Mouse (Mus musculus): Measurements from ENCODE around the gene Slc44a5. TPM values are rescaled to one million over a fixed set of nuclear protein-coding genes. Genes with fewer than 3 reads are reported as not detected.

Gene Slc44a5
- polyA plus RNA-seq, 1 experiment, result 0.03 TPM

- TF ChIP-seq CTCF (IDR thresholded peaks at IDR 0.05; ENCODE audit: extremely low read depth, insufficient read length, insufficient replicate concordance, low read depth, low read length) (no peak), POLR2A (IDR thresholded peaks at IDR 0.05; ENCODE audit: low read depth, low read length) (no peak)
These were observed 3.8 kb upstream of the Slc44a5 start for GRCm38 (mm10) chr3:153969451-153969850.

GRCm38 (mm10) chr3:153973949-153974760 lies 919 bp downstream of the Slc44a5 start:
- no peak overlapping the region for H3K27ac ChIP-seq (ENCODE audit: insufficient read depth, low read depth, low read length)
- TF ChIP-seq POLR2A (IDR thresholded peaks at IDR 0.05; ENCODE audit: low read depth, low read length) (no peak), CTCF (IDR thresholded peaks at IDR 0.05; ENCODE audit: extremely low read depth, insufficient read length, insufficient replicate concordance, low read depth, low read length) (no peak)
- no peaks in the 10 kb centered on the region for H3K4me1 ChIP-seq (ENCODE audit: control insufficient read depth, insufficient read depth, insufficient read length, low read length)
- WGBS, result 19% methylated on average over 21 of the region's 21 CpGs
- no peaks in the 10 kb centered on the region for H3K36me3 ChIP-seq (ENCODE audit: control insufficient read depth, insufficient read depth, low read length)
- H3K27me3 ChIP-seq (ENCODE audit: control insufficient read depth, insufficient read depth, low read length), result peaks cover 17% of the 10 kb centered on the region
- peak overlapping the region; percentile 30 for H3K4me3 ChIP-seq (ENCODE audit: low read depth, low read length)

More at GRCm38 (mm10) chr3:153969451-153969850, 3.8 kb upstream of the Slc44a5 start:
- Histone ChIP-seq H3K4me3 (ENCODE audit: low read depth, low read length) (no peak overlapping the region), H3K36me3 (ENCODE audit: control insufficient read depth, insufficient read depth, low read length) (no peaks in the 10 kb centered on the region), H3K4me1 (ENCODE audit: control insufficient read depth, insufficient read depth, insufficient read length, low read length) (no peaks in the 10 kb centered on the region), H3K27me3 (ENCODE audit: control insufficient read depth, insufficient read depth, low read length) (peaks cover 13% of the 10 kb centered on the region), H3K27ac (ENCODE audit: insufficient read depth, low read depth, low read length) (no peak overlapping the region)
- WGBS, result 81% methylated on average over 4 of the region's 4 CpGs

- Histone ChIP-seq H3K36me3 (ENCODE audit: control insufficient read depth, insufficient read depth, low read length) (no peaks in the 10 kb centered on the region), H3K27ac (ENCODE audit: insufficient read depth, low read depth, low read length) (no peak overlapping the region), H3K4me3 (ENCODE audit: low read depth, low read length) (no peak overlapping the region), H3K4me1 (ENCODE audit: control insufficient read depth, insufficient read depth, insufficient read length, low read length) (no peaks in the 10 kb centered on the region), H3K27me3 (ENCODE audit: control insufficient read depth, insufficient read depth, low read length) (peaks cover 17% of the 10 kb centered on the region)
- 29% methylated on average over 6 of the region's 6 CpGs for WGBS
- TF ChIP-seq CTCF (IDR thresholded peaks at IDR 0.05; ENCODE audit: extremely low read depth, insufficient read length, insufficient replicate concordance, low read depth, low read length), result no peak
- TF ChIP-seq POLR2A (IDR thresholded peaks at IDR 0.05; ENCODE audit: low read depth, low read length), result no peak
These were observed 1.8 kb downstream of the Slc44a5 start for GRCm38 (mm10) chr3:153975060-153975459.

- Histone ChIP-seq H3K4me1 (ENCODE audit: control insufficient read depth, insufficient read depth, insufficient read length, low read length) (no peaks in the 10 kb centered on the region), H3K27me3 (ENCODE audit: control insufficient read depth, insufficient read depth, low read length) (peaks cover 17% of the 10 kb centered on the region), H3K36me3 (ENCODE audit: control insufficient read depth, insufficient read depth, low read length) (no peaks in the 10 kb centered on the region), H3K4me3 (ENCODE audit: low read depth, low read length) (no peak overlapping the region), H3K27ac (ENCODE audit: insufficient read depth, low read depth, low read length) (no peak overlapping the region)
- WGBS, result 74% methylated on average over 7 of the region's 7 CpGs
- TF ChIP-seq POLR2A (IDR thresholded peaks at IDR 0.05; ENCODE audit: low read depth, low read length) (no peak), CTCF (IDR thresholded peaks at IDR 0.05; ENCODE audit: extremely low read depth, insufficient read length, insufficient replicate concordance, low read depth, low read length) (no peak)
These were observed 2.6 kb downstream of the Slc44a5 start for GRCm38 (mm10) chr3:153975791-153976190.

- TF ChIP-seq POLR2A (IDR thresholded peaks at IDR 0.05; ENCODE audit: low read depth, low read length) (no peak), CTCF (IDR thresholded peaks at IDR 0.05; ENCODE audit: extremely low read depth, insufficient read length, insufficient replicate concordance, low read depth, low read length) (no peak)
- H3K27me3 ChIP-seq (ENCODE audit: control insufficient read depth, insufficient read depth, low read length), result no peaks in the 10 kb centered on the region
- no peak overlapping the region for H3K27ac ChIP-seq (ENCODE audit: insufficient read depth, low read depth, low read length)
- H3K4me1 ChIP-seq (ENCODE audit: control insufficient read depth, insufficient read depth, insufficient read length, low read length), result no peaks in the 10 kb centered on the region
- no peak overlapping the region for H3K4me3 ChIP-seq (ENCODE audit: low read depth, low read length)
- H3K36me3 ChIP-seq (ENCODE audit: control insufficient read depth, insufficient read depth, low read length), result no peaks in the 10 kb centered on the region
- WGBS, result 69% methylated on average over 2 of the region's 2 CpGs
These were observed 7.4 kb downstream of the Slc44a5 start for GRCm38 (mm10) chr3:153980611-153981010.

- Histone ChIP-seq H3K4me1 (ENCODE audit: control insufficient read depth, insufficient read depth, insufficient read length, low read length) (no peaks in the 10 kb centered on the region), H3K36me3 (ENCODE audit: control insufficient read depth, insufficient read depth, low read length) (no peaks in the 10 kb centered on the region), H3K27me3 (ENCODE audit: control insufficient read depth, insufficient read depth, low read length) (no peaks in the 10 kb centered on the region), H3K4me3 (ENCODE audit: low read depth, low read length) (no peak overlapping the region), H3K27ac (ENCODE audit: insufficient read depth, low read depth, low read length) (no peak overlapping the region)
- WGBS, result 38% methylated on average over 10 of the region's 10 CpGs
- TF ChIP-seq CTCF (IDR thresholded peaks at IDR 0.05; ENCODE audit: extremely low read depth, insufficient read length, insufficient replicate concordance, low read depth, low read length) (peak; percentile 39; the same call in 1 of the 2 replicates), POLR2A (IDR thresholded peaks at IDR 0.05; ENCODE audit: low read depth, low read length) (no peak)
These were observed 11.4 kb downstream of the Slc44a5 start for GRCm38 (mm10) chr3:153984428-153985340.

Data from small intestine, adult 2 months (tissue).